Mouse (Mus musculus) T-cell, adult 2 months (primary cell): ENCODE data around the gene Lhx9.

Experiments used
- DNase-seq: peaks from one replicate; pipeline ENCODE4 v3.0.0; 2022; ENCODE audit warnings: low spot score

Lhx9 gene

GRCm38 (mm10) chr1:138848511-138849109 lies at the start of gene Lhx9:
Gene Lhx9 (minus strand): TSS chr1:138848577.
- no peak for DNase-seq

GRCm38 (mm10) chr1:138896088-138896487 lies 47.7 kb upstream of the Lhx9 start:
- DNase-seq, result no peak

GRCm38 (mm10) chr1:138877470-138878254 lies 29.3 kb upstream of the Lhx9 start:
- DNase-seq, result no peak

- no peak for DNase-seq
These were observed 28.1 kb upstream of the Lhx9 start for GRCm38 (mm10) chr1:138876371-138877045.

GRCm38 (mm10) chr1:138856101-138856950 lies 7.9 kb upstream of the Lhx9 start, which contains the start of gene 2310009B15Rik:
Gene 2310009B15Rik (minus strand): TSS chr1:138856852.
- DNase-seq, result peak; percentile 73

GRCm38 (mm10) chr1:138850823-138851222 lies 2.4 kb upstream of the Lhx9 start:
- DNase-seq, result no peak

GRCm38 (mm10) chr1:138850161-138850539 lies 1.8 kb upstream of the Lhx9 start:
- no peak for DNase-seq

- DNase-seq, result no peak
These were observed 1.3 kb upstream of the Lhx9 start for GRCm38 (mm10) chr1:138849531-138850160.

GRCm38 (mm10) chr1:138848026-138848425 lies 351 bp downstream of the Lhx9 start:
- DNase-seq, result no peak

- DNase-seq, result no peak
These were observed 1.2 kb downstream of the Lhx9 start for GRCm38 (mm10) chr1:138847146-138847545.

GRCm38 (mm10) chr1:138846581-138846980 lies 1.8 kb downstream of the Lhx9 start:
- no peak for DNase-seq

- DNase-seq, result no peak
These were observed 2.2 kb downstream of the Lhx9 start for GRCm38 (mm10) chr1:138846131-138846530.

- DNase-seq, result no peak
These were observed 2.9 kb downstream of the Lhx9 start for GRCm38 (mm10) chr1:138845481-138845880.

- DNase-seq, result no peak
These were observed 4.2 kb downstream of the Lhx9 start for GRCm38 (mm10) chr1:138844166-138844565.

- DNase-seq, result no peak
These were observed 4.9 kb downstream of the Lhx9 start for GRCm38 (mm10) chr1:138843361-138844091.

- DNase-seq, result no peak
These were observed 5.6 kb downstream of the Lhx9 start for GRCm38 (mm10) chr1:138842756-138843155.

GRCm38 (mm10) chr1:138842315-138842714 lies 6.1 kb downstream of the Lhx9 start:
- no peak for DNase-seq

GRCm38 (mm10) chr1:138841306-138842095 lies 6.9 kb downstream of the Lhx9 start:
- no peak for DNase-seq

- DNase-seq, result no peak
These were observed 7.7 kb downstream of the Lhx9 start for GRCm38 (mm10) chr1:138840440-138841305.
